12 mouse cellular contexts compared by ENCODE assay signal in genomic region chr4:119245556-119245955, GRCm38 (mm10). TPM values are rescaled to one million over a fixed set of nuclear protein-coding genes. Genes with fewer than 3 reads are reported as not detected.
DNase-seq lines count a peak whose midpoint lies in the region; ATAC-seq lines count a peak whose summit lies in the region.
"Had no signal": no experiment of that assay in that cellular context is flagged by ENCODE, and none has a peak within 500 bp of the region (broad histone marks: within the 10 kb centered on the region; RNA-seq: fewer than 3 reads in every experiment).

No protein-coding gene starts in this region.

- H3K9me3 ChIP-seq in heart, embryonic 10.5 days = no peaks in the 10 kb centered on the region
- H3K9me3 ChIP-seq in heart, embryonic 13.5 days = no peaks in the 10 kb centered on the region
- H3K9me3 ChIP-seq: embryonic facial prominence, embryonic 15.5 days; liver, embryonic 13.5 days had no signal

- 58% methylated on average over 7 of the region's 7 CpGs for WGBS in heart, embryonic 10.5 days
- 35% methylated on average over 7 of the region's 7 CpGs for WGBS in heart, embryonic 13.5 days

- no peak for ATAC-seq in heart, embryonic 13.5 days (ENCODE audit: extremely low read depth, insufficient number of reproducible peaks, low FRiP score, low TSS enrichment)
- no peak for ATAC-seq in erythroblast, adult 5-6 weeks (replicated peaks; ENCODE audit: low FRiP score, poor library complexity, severe bottlenecking)
- no peak for ATAC-seq in monocyte, adult 5-6 weeks (replicated peaks; ENCODE audit: insufficient number of reproducible peaks, low FRiP score, low TSS enrichment, poor library complexity, severe bottlenecking)
- ATAC-seq: Patski had no signal

- peak overlapping the region; percentile 36; the same call in 1 of the 2 replicates for H3K27ac ChIP-seq in heart, embryonic 10.5 days
- H3K27ac ChIP-seq in heart, embryonic 13.5 days (replicated peaks) = peak overlapping the region; percentile 58
- H3K27ac ChIP-seq: embryonic facial prominence, embryonic 15.5 days; liver, embryonic 13.5 days had no signal

- no peak overlapping the region for H3K9ac ChIP-seq in heart, embryonic 13.5 days
- H3K9ac ChIP-seq: embryonic facial prominence, embryonic 15.5 days; liver, embryonic 13.5 days had no signal

- peaks cover 22% of the 10 kb centered on the region for H3K4me1 ChIP-seq in heart, embryonic 10.5 days
- peaks cover 31% of the 10 kb centered on the region for H3K4me1 ChIP-seq in heart, embryonic 13.5 days

- no peaks in the 10 kb centered on the region for H3K27me3 ChIP-seq in heart, embryonic 10.5 days (ENCODE audit: insufficient read depth, poor library complexity, severe bottlenecking)
- H3K27me3 ChIP-seq in heart, embryonic 13.5 days (replicated peaks) = no peaks in the 10 kb centered on the region
- H3K27me3 ChIP-seq: embryonic facial prominence, embryonic 15.5 days; liver, embryonic 13.5 days; Patski had no signal

- no peak overlapping the region for H3K4me3 ChIP-seq in heart, embryonic 10.5 days
- no peak overlapping the region for H3K4me3 ChIP-seq in heart, embryonic 13.5 days
- H3K4me3 ChIP-seq: embryonic facial prominence, embryonic 15.5 days; liver, embryonic 13.5 days had no signal

- peaks cover 78% of the 10 kb centered on the region for H3K36me3 ChIP-seq in heart, embryonic 10.5 days
- peaks cover 80% of the 10 kb centered on the region for H3K36me3 ChIP-seq in heart, embryonic 13.5 days

- DNase-seq in heart, embryonic 10.5 days (ENCODE audit: low spot score) = peak; percentile 73
- DNase-seq in heart, adult 8-10 months (ENCODE audit: low spot score) = no peak
- DNase-seq in adrenal gland, postnatal 36 days = peak; percentile 52 to 58
- peak; percentile 58 for DNase-seq in lung, postnatal 10 days
- no peak for DNase-seq in layer of hippocampus, postnatal 14 days (ENCODE audit: low spot score in 2 of 2)
- DNase-seq: liver, embryonic 13.5 days had no signal

- no peak overlapping the region for H3K4me2 ChIP-seq in heart, embryonic 13.5 days
- H3K4me2 ChIP-seq: embryonic facial prominence, embryonic 15.5 days; liver, embryonic 13.5 days had no signal

RNA-seq across cellular contexts. Expression of gene Cldn19, which starts 9.7 kb away (rescaled TPM):
- polyA plus RNA-seq in heart, embryonic 10.5 days (2016; fragmentation: Nextera tagmentation; extraction: Ambion mirVana) = 0.16 TPM in 1 of 2 replicates, not detected in the other
- total RNA-seq in heart, adult 8-10 months (2022) = not detected
- total RNA-seq in adrenal gland, postnatal 36 days (2021) = under 1 TPM in 1 of 2 experiments, not detected in 1; 0.13 TPM
- polyA plus RNA-seq in heart, embryonic 13.5 days (2015; fragmentation: Nextera tagmentation; extraction: Ambion mirVana) = not detected in 2 replicates
- 1 to 10 TPM in 1 of 2 experiments, under 1 TPM in 1; 0.79 to 1.9 TPM for total RNA-seq in layer of hippocampus, postnatal 14 days (2021)
- not detected in 2 replicates for total RNA-seq in erythroblast, adult 5-6 weeks (2015; ENCODE audit: low replicate concordance)
- not detected in 2 replicates for total RNA-seq in erythroblast, adult 5-6 weeks (2017; ENCODE audit: low replicate concordance)
- total RNA-seq in monocyte, adult 5-6 weeks (2017) = not detected in 3 replicates
- polyA plus RNA-seq: liver, embryonic 13.5 days; small intestine, adult 2 months had no signal

RNA-seq across cellular contexts. Expression of gene P3h1, which starts 12.8 kb away (rescaled TPM):
- polyA plus RNA-seq in heart, embryonic 10.5 days (2016; fragmentation: Nextera tagmentation; extraction: Ambion mirVana) = 29.1 and 29.6 TPM in 2 replicates
- total RNA-seq in heart, adult 8-10 months (2022) = 10 to 100 TPM in 2 of 4 experiments, 1 to 10 TPM in 2; 9.1 to 10.8 (median 10.3) TPM
- total RNA-seq in adrenal gland, postnatal 36 days (2021) = 10 to 100 TPM; 27.4 to 30.5 TPM
- polyA plus RNA-seq in heart, embryonic 13.5 days (2015; fragmentation: Nextera tagmentation; extraction: Ambion mirVana) = 32.7 and 35.5 TPM in 2 replicates
- 1 to 10 TPM; 9.4 to 9.5 TPM for total RNA-seq in layer of hippocampus, postnatal 14 days (2021)
- 1.5 and 4.2 TPM in 2 replicates for total RNA-seq in erythroblast, adult 5-6 weeks (2015; ENCODE audit: low replicate concordance)
- total RNA-seq in erythroblast, adult 5-6 weeks (2017; ENCODE audit: low replicate concordance) = 1.8 and 2.9 TPM in 2 replicates
- 0.48 to 1.8 TPM (median 0.53 TPM) in 3 replicates for total RNA-seq in monocyte, adult 5-6 weeks (2017)

RNA-seq across cellular contexts. Expression of gene AU022252, which starts 13.0 kb away (rescaled TPM):
- polyA plus RNA-seq in heart, embryonic 10.5 days (2016; fragmentation: Nextera tagmentation; extraction: Ambion mirVana) = 35.8 and 44.0 TPM in 2 replicates
- 10 to 100 TPM; 15.8 to 26.5 (median 22.3) TPM for total RNA-seq in heart, adult 8-10 months (2022)
- total RNA-seq in adrenal gland, postnatal 36 days (2021) = 10 to 100 TPM; 25.8 to 26.6 TPM
- 26.4 and 27.3 TPM in 2 replicates for polyA plus RNA-seq in heart, embryonic 13.5 days (2015; fragmentation: Nextera tagmentation; extraction: Ambion mirVana)
- total RNA-seq in layer of hippocampus, postnatal 14 days (2021) = 10 to 100 TPM; 32.4 to 33.2 TPM
- total RNA-seq in erythroblast, adult 5-6 weeks (2015; ENCODE audit: low replicate concordance) = 0.84 and 0.96 TPM in 2 replicates
- 1.3 and 1.4 TPM in 2 replicates for total RNA-seq in erythroblast, adult 5-6 weeks (2017; ENCODE audit: low replicate concordance)
- 3.5 to 10.4 TPM (median 4.1 TPM) in 3 replicates for total RNA-seq in monocyte, adult 5-6 weeks (2017)

RNA-seq across cellular contexts. Expression of gene Tmem269, which starts 27.5 kb away (rescaled TPM):
- polyA plus RNA-seq in heart, embryonic 10.5 days (2016; fragmentation: Nextera tagmentation; extraction: Ambion mirVana) = not detected in 2 replicates
- not detected for total RNA-seq in heart, adult 8-10 months (2022)
- not detected for total RNA-seq in adrenal gland, postnatal 36 days (2021)
- not detected in 2 replicates for polyA plus RNA-seq in heart, embryonic 13.5 days (2015; fragmentation: Nextera tagmentation; extraction: Ambion mirVana)
- under 1 TPM; 0.30 to 0.45 TPM for total RNA-seq in layer of hippocampus, postnatal 14 days (2021)
- total RNA-seq in erythroblast, adult 5-6 weeks (2015; ENCODE audit: low replicate concordance) = not detected in 2 replicates
- total RNA-seq in erythroblast, adult 5-6 weeks (2017; ENCODE audit: low replicate concordance) = not detected in 2 replicates
- not detected in 3 replicates for total RNA-seq in monocyte, adult 5-6 weeks (2017)
- polyA plus RNA-seq: liver, embryonic 13.5 days; Patski had no signal

RNA-seq across cellular contexts. Expression of gene Ybx1, which starts 48.8 kb away (rescaled TPM):
- polyA plus RNA-seq in heart, embryonic 10.5 days (2016; fragmentation: Nextera tagmentation; extraction: Ambion mirVana) = 712 and 1,091 TPM in 2 replicates
- 100 to 1,000 TPM; 675 to 878 (median 780) TPM for total RNA-seq in heart, adult 8-10 months (2022)
- 100 to 1,000 TPM; 639 to 803 TPM for total RNA-seq in adrenal gland, postnatal 36 days (2021)
- 536 TPM in 2 replicates for polyA plus RNA-seq in heart, embryonic 13.5 days (2015; fragmentation: Nextera tagmentation; extraction: Ambion mirVana)
- 100 to 1,000 TPM; 465 to 518 TPM for total RNA-seq in layer of hippocampus, postnatal 14 days (2021)
- 270 and 329 TPM in 2 replicates for total RNA-seq in erythroblast, adult 5-6 weeks (2015; ENCODE audit: low replicate concordance)
- 221 and 268 TPM in 2 replicates for total RNA-seq in erythroblast, adult 5-6 weeks (2017; ENCODE audit: low replicate concordance)
- total RNA-seq in monocyte, adult 5-6 weeks (2017) = 567 to 614 TPM (median 607 TPM) in 3 replicates

Comparison
In these comparisons a context has a peak if more than half of its experiments do, and no peak if none do; other contexts are left out.
1. DNase-seq: peak in heart, embryonic 10.5 days (single experiment), adrenal gland, postnatal 36 days (2 of 2) and lung, postnatal 10 days (single experiment); none in heart, adult 8-10 months (single experiment) and layer of hippocampus, postnatal 14 days (0 of 2).